Mouse (Mus musculus): Measurements from ENCODE around the gene Rab11fip5.

Gene Rab11fip5

GRCm38 (mm10) chr6:85373951-85374733 lies at the start of gene Rab11fip5:
Gene Rab11fip5 (minus strand): TSS chr6:85374634.
- peak in 1 of 2 experiments; percentile 43 for DNase-seq

- no peak for DNase-seq
These were observed 49.5 kb upstream of the Rab11fip5 start, which contains the start of gene Noto for GRCm38 (mm10) chr6:85423836-85424379. Gene Noto (plus strand): TSS chr6:85423886.

- no peak for DNase-seq
These were observed 44.7 kb upstream of the Rab11fip5 start for GRCm38 (mm10) chr6:85419150-85419549.

GRCm38 (mm10) chr6:85415829-85416228 lies 41.4 kb upstream of the Rab11fip5 start:
- no peak for DNase-seq

- peak; percentile 25 to 40 for DNase-seq
These were observed 36.4 kb upstream of the Rab11fip5 start for GRCm38 (mm10) chr6:85410771-85411273.

GRCm38 (mm10) chr6:85409003-85409402 lies 34.6 kb upstream of the Rab11fip5 start:
- DNase-seq: peak in 1 of 2 experiments; percentile 16

- DNase-seq: no peak
These were observed 28.6 kb upstream of the Rab11fip5 start for GRCm38 (mm10) chr6:85403039-85403438.

- no peak for DNase-seq
These were observed 28.2 kb upstream of the Rab11fip5 start for GRCm38 (mm10) chr6:85402613-85403012.

GRCm38 (mm10) chr6:85399715-85400114 lies 25.3 kb upstream of the Rab11fip5 start:
- DNase-seq: no peak

- peak; percentile 14 to 22 for DNase-seq
These were observed 22.7 kb upstream of the Rab11fip5 start for GRCm38 (mm10) chr6:85397165-85397564.

GRCm38 (mm10) chr6:85395360-85395759 lies 20.9 kb upstream of the Rab11fip5 start:
- DNase-seq: no peak

GRCm38 (mm10) chr6:85391803-85392202 lies 17.4 kb upstream of the Rab11fip5 start:
- DNase-seq: peak; percentile 80 to 82

GRCm38 (mm10) chr6:85388608-85389007 lies 14.2 kb upstream of the Rab11fip5 start:
- DNase-seq: no peak

- DNase-seq: no peak
These were observed 8.4 kb upstream of the Rab11fip5 start for GRCm38 (mm10) chr6:85382791-85383190.

GRCm38 (mm10) chr6:85381648-85382020 lies 7.2 kb upstream of the Rab11fip5 start:
- DNase-seq: no peak

- peak in 1 of 2 experiments; percentile 27 for DNase-seq
These were observed 6.6 kb upstream of the Rab11fip5 start for GRCm38 (mm10) chr6:85380901-85381647.

GRCm38 (mm10) chr6:85380201-85380900 lies 5.9 kb upstream of the Rab11fip5 start:
- DNase-seq: peak; percentile 77 to 83

GRCm38 (mm10) chr6:85378629-85379028 lies 4.2 kb upstream of the Rab11fip5 start:
- DNase-seq: no peak

- no peak for DNase-seq
These were observed 3.4 kb upstream of the Rab11fip5 start for GRCm38 (mm10) chr6:85377876-85378275.

GRCm38 (mm10) chr6:85377066-85377734 lies 2.8 kb upstream of the Rab11fip5 start:
- DNase-seq: no peak

- peak; percentile 98 for DNase-seq
These were observed 290 bp upstream of the Rab11fip5 start for GRCm38 (mm10) chr6:85374734-85375114.
